Mouse (Mus musculus) cerebellum, postnatal 36 days (tissue): ENCODE data around the gene Abcc2.

Experiments used
- DNase-seq, 2 experiments: peaks; one replicate each; pipeline ENCODE4 v3.0.0; 2021 to 2022; ENCODE audit warnings: mixed read lengths in 2 of 2

Gene Abcc2

DNA sequence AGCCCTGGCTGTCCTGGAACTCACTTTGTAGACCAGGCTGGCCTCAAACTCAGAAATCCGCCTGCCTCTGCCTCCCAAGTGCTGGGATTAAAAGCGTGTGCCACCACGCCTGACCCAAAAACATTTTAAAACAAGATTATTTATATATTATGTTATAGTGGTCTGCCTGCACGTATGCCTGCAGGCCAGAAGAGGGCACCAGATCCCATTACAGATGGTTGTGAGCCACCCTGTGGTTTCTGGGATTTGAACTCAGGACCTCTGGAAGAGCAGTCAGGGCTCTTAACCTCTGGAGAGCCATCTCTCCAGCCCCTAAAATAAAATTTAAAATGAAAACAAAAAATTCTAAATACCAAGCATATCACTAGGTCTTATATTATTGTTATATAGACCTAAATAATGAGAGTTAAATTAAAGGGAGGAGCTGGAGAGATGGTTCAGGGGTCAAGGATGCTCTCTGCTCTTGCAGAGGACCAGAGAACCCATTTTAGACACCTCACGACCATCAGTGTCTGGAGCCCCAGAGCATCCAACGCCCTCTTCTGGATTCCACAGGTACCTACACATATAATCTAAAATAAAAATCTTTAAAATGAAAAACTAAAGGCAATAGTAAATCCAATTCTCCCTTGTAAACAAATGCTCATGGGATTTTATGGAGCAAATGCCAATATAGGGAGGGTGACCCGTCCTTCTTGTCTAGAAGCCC lies 71.0 kb downstream of the Abcc2 start:
- no peak for DNase-seq

- no peak for DNase-seq
Observed at GRCm38 (mm10) chr19:43857347-43857746, 75.4 kb downstream of the Abcc2 start.

DNA sequence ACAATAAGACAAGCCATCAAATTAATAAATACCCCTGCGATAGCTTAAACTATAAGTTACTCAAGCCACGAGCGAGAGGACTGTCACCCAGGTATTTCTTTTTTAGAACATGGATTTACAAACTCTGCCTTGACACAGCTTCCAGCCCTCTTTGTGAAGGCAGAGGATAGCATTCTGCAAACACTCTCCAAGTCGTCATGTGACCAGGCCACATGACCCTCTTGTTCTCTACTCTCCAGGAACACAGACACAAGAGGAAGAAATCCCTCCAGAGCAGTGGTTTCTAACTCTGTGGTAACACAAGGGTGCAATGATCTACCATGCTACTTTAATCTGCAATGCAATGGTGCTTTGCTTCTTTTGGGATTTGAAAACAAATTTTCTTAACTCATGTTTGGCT lies 88.4 kb downstream of the Abcc2 start:
- no peak for DNase-seq

GRCm38 (mm10) chr19:43874351-43874750 lies 92.4 kb downstream of the Abcc2 start:
- DNase-seq = no peak

DNA sequence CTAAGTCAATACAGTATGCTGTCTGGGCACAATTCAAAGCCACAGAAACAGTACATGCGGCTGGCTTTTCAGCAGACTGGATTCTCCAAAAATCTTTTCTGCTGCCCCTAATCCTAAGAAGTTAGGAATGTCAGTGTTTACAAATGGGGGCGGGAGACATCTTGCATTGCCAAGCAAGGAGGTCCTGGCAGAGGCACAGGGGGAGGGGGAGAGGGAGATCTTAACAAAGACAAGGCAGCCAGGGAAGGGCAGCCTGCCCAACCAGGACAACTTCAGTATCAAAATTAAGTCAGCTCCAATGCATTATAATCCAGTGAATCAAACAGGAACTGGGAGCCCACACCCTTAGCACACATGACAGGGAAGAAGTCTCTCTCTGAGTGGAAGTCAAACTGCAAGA lies 94.0 kb downstream of the Abcc2 start:
- DNase-seq = no peak

DNA sequence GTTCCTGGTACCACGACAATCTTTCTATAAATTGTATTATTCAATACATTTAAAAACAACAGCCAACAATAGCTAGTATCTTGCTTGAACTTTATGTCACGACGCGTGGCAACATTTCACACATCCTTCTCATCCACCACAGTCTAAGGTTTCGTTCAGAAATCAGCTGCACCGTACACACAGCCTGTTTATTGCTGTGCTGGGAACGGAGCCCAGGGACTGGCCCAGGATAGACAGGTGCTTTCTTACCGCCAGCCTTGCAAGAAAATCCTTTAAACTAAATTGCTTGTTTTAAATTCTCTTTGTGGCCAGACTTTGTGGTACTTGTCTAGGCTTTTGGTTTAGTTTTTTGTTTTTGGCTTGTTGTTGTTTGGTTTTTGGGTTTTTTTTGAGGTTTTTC lies 95.4 kb downstream of the Abcc2 start:
- no peak for DNase-seq

GRCm38 (mm10) chr19:43878111-43879092 lies 96.4 kb downstream of the Abcc2 start:
- no peak for DNase-seq

GRCm38 (mm10) chr19:43879401-43880212 lies 97.6 kb downstream of the Abcc2 start:
- DNase-seq = peak; percentile 67 to 74

GRCm38 (mm10) chr19:43880420-43880819 lies 98.4 kb downstream of the Abcc2 start:
- DNase-seq = no peak

DNA sequence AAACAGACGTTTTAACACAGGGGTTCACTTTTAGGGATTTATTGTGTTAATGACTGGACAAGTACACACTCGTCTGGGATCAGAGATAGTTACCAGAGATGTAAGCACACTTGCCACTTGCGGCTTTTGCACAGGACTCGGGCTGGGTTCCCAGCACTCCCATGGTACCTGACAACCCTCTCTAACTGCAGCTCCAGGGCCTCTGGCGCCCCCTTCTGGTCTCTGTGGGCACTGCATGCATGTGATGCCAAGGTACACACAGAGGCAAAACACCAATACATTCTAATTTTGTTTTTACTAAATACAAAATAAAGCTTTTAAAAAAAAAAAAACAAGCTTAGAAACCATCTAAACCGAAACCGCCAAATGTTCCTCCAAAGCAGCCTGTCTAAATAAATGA lies 99.6 kb downstream of the Abcc2 start:
- peak in 1 of 2 experiments; percentile 17 for DNase-seq

DNA sequence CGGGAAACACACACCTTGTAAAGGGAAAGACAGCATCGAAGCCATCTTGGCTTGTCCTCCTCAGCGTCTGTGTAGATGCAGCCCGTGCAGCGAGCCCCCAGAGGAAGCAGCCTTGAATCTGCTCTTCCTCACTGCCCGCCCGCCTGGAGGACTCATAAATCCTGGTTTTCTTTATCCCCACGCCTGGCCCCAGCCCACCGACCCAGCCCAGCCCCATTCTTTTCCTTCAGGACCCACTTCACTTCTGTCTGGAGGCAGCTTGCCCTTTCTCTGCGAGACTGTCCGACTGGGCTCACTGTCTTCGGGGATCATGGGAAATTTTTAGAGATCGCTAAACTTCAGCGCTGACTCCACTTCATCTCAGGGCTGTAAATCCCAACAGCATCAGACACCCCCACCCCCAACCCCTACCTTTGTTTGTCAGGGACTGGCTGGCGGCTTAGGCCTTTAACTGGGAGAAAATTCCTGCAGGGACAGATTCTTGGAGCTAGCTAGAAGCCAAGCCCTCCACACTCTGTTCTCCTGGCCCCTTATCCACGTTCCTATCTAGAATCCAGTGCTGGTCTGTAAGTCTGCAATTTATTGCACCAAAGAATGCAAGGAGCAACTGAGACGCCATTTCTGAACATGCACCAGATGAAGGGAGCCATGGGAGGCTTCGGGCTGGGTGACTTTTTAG lies 101.0 kb downstream of the Abcc2 start:
- no peak for DNase-seq

DNA sequence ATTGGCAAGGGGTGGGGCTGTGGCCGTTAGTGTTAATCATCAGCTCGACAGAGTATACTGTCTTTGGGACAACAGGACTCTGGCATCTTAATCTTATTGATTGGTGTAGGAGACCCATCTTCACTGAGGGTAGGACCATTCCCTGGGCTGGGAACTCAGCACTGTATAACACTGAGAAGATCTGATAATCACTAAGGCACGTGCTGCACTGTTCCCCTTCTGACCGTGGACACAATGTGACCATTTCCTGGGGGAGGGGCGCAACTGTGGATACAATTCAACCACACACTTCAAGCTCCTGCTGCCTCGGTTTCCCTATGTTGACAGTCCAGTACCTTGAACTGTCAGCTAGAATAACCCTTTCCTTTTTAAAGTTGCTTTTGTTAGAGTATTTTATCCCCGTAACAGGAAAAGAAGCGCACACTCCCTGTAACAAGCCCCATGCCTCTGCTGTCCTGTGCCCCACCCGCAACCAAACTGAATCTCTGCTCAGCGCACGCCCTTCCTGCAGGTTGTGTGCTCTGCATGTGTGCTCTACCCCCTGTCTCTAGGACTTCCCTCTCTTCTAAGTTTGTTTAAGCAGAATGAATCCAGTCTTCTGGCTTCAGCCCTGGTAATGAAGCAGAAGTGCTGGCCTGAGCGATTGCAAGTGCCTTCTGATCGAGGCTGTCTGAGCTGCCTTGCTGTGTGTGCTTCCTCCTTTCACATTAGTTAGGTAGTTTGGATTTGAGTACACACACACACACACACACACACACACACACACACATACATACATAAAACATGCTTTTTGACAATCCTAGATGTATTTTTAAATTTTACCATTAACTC lies 102.9 kb downstream of the Abcc2 start:
- no peak for DNase-seq

DNA sequence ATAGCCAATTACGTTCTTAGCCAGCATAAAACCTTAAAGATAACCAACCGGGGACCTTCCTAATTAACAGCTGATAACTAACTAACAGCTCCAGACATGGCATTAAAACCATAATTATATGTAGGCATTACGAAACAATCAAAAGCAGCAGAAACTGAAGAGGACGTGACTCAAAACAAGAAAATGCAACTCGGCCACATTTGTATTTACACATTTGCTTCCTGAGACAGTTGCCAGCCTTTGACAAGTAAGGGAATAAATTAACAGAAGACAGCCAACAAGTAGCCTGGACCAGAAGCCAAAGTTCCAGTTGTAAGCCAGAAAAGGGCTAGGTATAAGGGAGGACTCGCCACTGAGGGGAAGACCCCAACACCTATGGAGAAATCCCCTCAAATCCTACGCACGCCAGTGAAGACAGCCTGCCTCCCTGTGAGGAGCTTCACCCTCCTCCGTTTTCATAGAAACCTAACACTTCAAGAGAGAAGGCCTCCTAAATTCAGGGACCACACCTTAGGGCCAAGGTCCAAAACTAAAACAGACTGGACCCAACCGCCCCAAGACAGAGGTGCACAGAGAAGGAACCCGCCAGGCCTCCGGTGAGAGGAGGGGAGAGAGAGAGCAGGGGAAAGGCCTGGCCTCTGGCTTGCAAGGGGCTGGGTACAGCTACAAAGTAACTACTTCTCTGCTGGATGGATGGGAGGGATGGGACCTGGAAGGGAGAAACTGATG lies 104.5 kb downstream of the Abcc2 start:
- DNase-seq = no peak

- no peak for DNase-seq
Observed at GRCm38 (mm10) chr19:43887242-43887641, 105.2 kb downstream of the Abcc2 start.

DNA sequence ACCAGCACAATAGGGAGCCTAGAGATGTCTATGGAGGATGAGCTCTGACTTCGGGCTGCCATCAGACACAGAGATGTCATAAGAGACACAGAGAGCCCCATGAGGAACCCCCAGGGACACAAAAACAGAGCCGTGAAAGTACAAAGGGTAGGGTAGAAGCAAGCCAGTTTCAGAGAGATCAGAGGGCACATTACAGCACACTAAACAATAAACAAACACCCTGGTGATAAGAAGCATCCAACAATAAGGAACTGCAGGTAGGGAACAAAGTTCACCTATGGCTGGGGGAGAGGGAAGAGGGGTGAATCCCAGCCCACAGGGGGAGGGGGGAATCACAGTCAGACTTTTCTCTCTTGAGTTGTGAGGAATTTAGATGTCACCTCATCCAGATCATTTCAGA lies 105.7 kb downstream of the Abcc2 start:
- DNase-seq = no peak
